Mouse (Mus musculus): ENCODE measurements around the gene Cmip. TPM values are rescaled to one million over a fixed set of nuclear protein-coding genes. Genes with fewer than 3 reads are reported as not detected.

Cmip gene
- polyA plus RNA-seq, 1 experiment = 17.3 TPM

- peaks cover 7% of the 10 kb centered on the region for H3K79me3 ChIP-seq (ENCODE audit: low read depth)
- no peak for TF ChIP-seq USF1 (IDR thresholded peaks at IDR 0.05; ENCODE audit: low read depth)
- no peak for TF ChIP-seq MYOD1 (IDR thresholded peaks at IDR 0.05; ENCODE audit: control insufficient read depth, insufficient read length, low read depth)
- no peak for TF ChIP-seq CTCF (IDR thresholded peaks at IDR 0.05; ENCODE audit: control insufficient read depth, insufficient read depth, insufficient read length)
- TF ChIP-seq MAX (IDR thresholded peaks at IDR 0.05) = no peak
- TF ChIP-seq CEBPB (IDR thresholded peaks at IDR 0.05; ENCODE audit: low read depth) = no peak
- TF ChIP-seq FOSL1 (IDR thresholded peaks at IDR 0.05; ENCODE audit: insufficient read depth, low read length, poor library complexity, severe bottlenecking) = no peak
- no peak for TF ChIP-seq MYOG (IDR thresholded peaks at IDR 0.05; ENCODE audit: control insufficient read depth, extremely low read depth, insufficient read length)
- no peaks in the 10 kb centered on the region for H3K36me3 ChIP-seq (ENCODE audit: control insufficient read depth, insufficient read depth)
- H3K27me3 ChIP-seq (ENCODE audit: control insufficient read depth, insufficient read depth, insufficient read length) = no peaks in the 10 kb centered on the region
- H3K4me3 ChIP-seq (ENCODE audit: insufficient read depth, poor library complexity, severe bottlenecking) = no peak overlapping the region
- peaks cover 43% of the 10 kb centered on the region for H3K79me2 ChIP-seq (ENCODE audit: control insufficient read depth, insufficient read depth)
- no peak overlapping the region for H3ac ChIP-seq (ENCODE audit: control insufficient read depth, insufficient read length, low read depth)
Observed at GRCm38 (mm10) chr8:117327385-117327837, 70.5 kb downstream of the Cmip start.

GRCm38 (mm10) chr8:117328758-117329157 lies 71.9 kb downstream of the Cmip start:
- H3K79me2 ChIP-seq (ENCODE audit: control insufficient read depth, insufficient read depth) = peaks cover 56% of the 10 kb centered on the region
- no peaks in the 10 kb centered on the region for H3K36me3 ChIP-seq (ENCODE audit: control insufficient read depth, insufficient read depth)
- no peak overlapping the region for H3ac ChIP-seq (ENCODE audit: control insufficient read depth, insufficient read length, low read depth)
- no peaks in the 10 kb centered on the region for H3K27me3 ChIP-seq (ENCODE audit: control insufficient read depth, insufficient read depth, insufficient read length)
- no peak overlapping the region for H3K4me3 ChIP-seq (ENCODE audit: insufficient read depth, poor library complexity, severe bottlenecking)
- TF ChIP-seq CTCF (IDR thresholded peaks at IDR 0.05; ENCODE audit: control insufficient read depth, insufficient read depth, insufficient read length) (no peak), MYOG (IDR thresholded peaks at IDR 0.05; ENCODE audit: control insufficient read depth, extremely low read depth, insufficient read length) (no peak), USF1 (IDR thresholded peaks at IDR 0.05; ENCODE audit: low read depth) (no peak), CEBPB (IDR thresholded peaks at IDR 0.05; ENCODE audit: low read depth) (peak; percentile 1)
- H3K79me3 ChIP-seq (ENCODE audit: low read depth) = peaks cover 7% of the 10 kb centered on the region

DNA sequence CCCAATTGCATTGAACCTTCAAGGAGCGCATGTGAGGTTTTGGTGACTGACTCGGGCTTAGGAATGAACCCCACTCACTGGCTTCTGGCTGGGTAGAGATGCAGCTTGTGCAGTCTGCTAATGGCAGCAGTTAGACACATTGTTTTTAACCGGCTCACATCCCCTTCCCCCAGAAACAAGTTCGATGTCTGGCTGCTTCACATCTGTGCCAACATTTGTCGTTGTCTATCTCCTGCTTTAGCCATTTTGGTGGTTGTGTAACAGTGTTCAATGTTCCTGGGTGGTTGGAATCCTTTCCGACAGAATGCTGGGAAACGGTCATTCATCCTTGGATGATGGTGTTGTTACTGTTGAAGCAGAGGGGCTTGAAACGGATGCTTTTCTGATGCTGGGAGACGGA lies 72.3 kb downstream of the Cmip start:
- Histone ChIP-seq H3K4me3 (ENCODE audit: insufficient read depth, poor library complexity, severe bottlenecking) (no peak overlapping the region), H3K27me3 (ENCODE audit: control insufficient read depth, insufficient read depth, insufficient read length) (no peaks in the 10 kb centered on the region), H3K36me3 (ENCODE audit: control insufficient read depth, insufficient read depth) (no peaks in the 10 kb centered on the region), H3K79me2 (ENCODE audit: control insufficient read depth, insufficient read depth) (peaks cover 60% of the 10 kb centered on the region), H3ac (ENCODE audit: control insufficient read depth, insufficient read length, low read depth) (no peak overlapping the region), H3K79me3 (ENCODE audit: low read depth) (peaks cover 7% of the 10 kb centered on the region)
- TF ChIP-seq FOSL1 (IDR thresholded peaks at IDR 0.05; ENCODE audit: insufficient read depth, low read length, poor library complexity, severe bottlenecking) (no peak), MYOD1 (IDR thresholded peaks at IDR 0.05; ENCODE audit: control insufficient read depth, insufficient read length, low read depth) (peak; percentile 5), CEBPB (IDR thresholded peaks at IDR 0.05; ENCODE audit: low read depth) (no peak), MYOG (IDR thresholded peaks at IDR 0.05; ENCODE audit: control insufficient read depth, extremely low read depth, insufficient read length) (no peak)

DNA sequence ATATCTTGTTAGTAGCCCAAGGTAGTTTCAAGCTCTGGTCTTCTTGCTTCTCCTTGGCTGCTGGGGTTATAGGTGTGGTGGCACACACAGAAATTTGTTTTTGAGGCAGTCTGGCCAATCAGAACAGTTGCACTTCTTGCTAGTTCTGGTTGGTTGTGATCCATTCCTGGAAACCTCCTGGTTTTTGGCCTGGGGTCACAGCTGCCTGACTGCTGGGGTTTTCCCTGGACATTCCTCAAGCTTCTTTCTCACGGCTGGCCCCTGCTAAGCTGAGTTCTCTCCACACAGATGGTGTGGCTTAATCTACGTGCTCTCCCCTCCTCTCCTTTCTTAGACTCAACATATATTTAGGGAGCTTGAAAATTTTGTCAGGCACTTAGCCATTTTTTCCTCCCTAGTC lies 73.0 kb downstream of the Cmip start:
- Histone ChIP-seq H3K27me3 (ENCODE audit: control insufficient read depth, insufficient read depth, insufficient read length) (no peaks in the 10 kb centered on the region), H3ac (ENCODE audit: control insufficient read depth, insufficient read length, low read depth) (no peak overlapping the region), H3K79me2 (ENCODE audit: control insufficient read depth, insufficient read depth) (peaks cover 64% of the 10 kb centered on the region), H3K36me3 (ENCODE audit: control insufficient read depth, insufficient read depth) (no peaks in the 10 kb centered on the region), H3K79me3 (ENCODE audit: low read depth) (peaks cover 7% of the 10 kb centered on the region), H3K4me3 (ENCODE audit: insufficient read depth, poor library complexity, severe bottlenecking) (no peak overlapping the region)
- TF ChIP-seq USF1 (IDR thresholded peaks at IDR 0.05; ENCODE audit: low read depth) (no peak), MYOD1 (IDR thresholded peaks at IDR 0.05; ENCODE audit: control insufficient read depth, insufficient read length, low read depth) (no peak), CTCF (IDR thresholded peaks at IDR 0.05; ENCODE audit: control insufficient read depth, insufficient read depth, insufficient read length) (no peak), MYOG (IDR thresholded peaks at IDR 0.05; ENCODE audit: control insufficient read depth, extremely low read depth, insufficient read length) (no peak), MAX (IDR thresholded peaks at IDR 0.05) (no peak), CEBPB (IDR thresholded peaks at IDR 0.05; ENCODE audit: low read depth) (no peak), FOSL1 (IDR thresholded peaks at IDR 0.05; ENCODE audit: insufficient read depth, low read length, poor library complexity, severe bottlenecking) (no peak)

DNA sequence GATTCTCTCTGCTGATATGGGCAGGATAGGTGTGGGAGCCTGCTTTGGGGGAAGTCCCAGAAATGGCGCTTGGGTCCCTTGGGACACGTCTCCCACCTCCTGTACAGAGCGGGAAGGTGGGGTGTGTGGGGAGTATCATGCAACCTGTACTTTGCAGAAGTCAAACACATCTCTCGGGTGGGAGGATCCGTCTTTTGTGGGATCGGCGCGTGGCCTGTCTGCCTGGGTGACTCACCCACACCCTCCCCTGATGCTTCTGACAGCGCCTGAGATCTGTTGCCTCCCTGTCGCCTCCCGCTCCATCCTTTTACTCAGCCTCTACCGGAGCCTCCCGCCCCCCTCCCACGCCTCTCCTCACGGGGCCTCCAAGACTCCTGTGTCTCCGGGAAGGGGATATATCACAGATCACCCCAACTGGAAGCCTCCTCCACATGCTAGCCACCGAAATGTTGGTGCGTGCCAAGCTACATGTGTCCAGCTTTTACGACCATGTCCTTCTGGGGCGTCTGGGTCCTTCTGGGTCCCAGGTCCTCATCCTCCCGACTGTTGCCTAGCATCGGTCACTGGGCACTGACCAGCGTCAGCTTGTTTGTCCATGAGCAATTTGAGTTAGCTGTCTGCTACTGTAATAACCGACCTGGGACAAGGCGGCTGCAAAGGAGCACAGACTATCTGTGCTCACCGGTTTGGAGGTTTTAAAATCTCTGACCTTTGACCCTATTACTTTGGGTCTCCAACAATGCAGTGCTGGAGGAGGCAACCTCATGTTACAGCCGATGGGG lies 75.6 kb downstream of the Cmip start:
- Histone ChIP-seq H3K27me3 (ENCODE audit: control insufficient read depth, insufficient read depth, insufficient read length) (no peaks in the 10 kb centered on the region), H3K4me3 (ENCODE audit: insufficient read depth, poor library complexity, severe bottlenecking) (no peak overlapping the region), H3ac (ENCODE audit: control insufficient read depth, insufficient read length, low read depth) (no peak overlapping the region), H3K36me3 (ENCODE audit: control insufficient read depth, insufficient read depth) (no peaks in the 10 kb centered on the region), H3K79me3 (ENCODE audit: low read depth) (peaks cover 11% of the 10 kb centered on the region), H3K79me2 (ENCODE audit: control insufficient read depth, insufficient read depth) (peaks cover 79% of the 10 kb centered on the region)
- no peak for TF ChIP-seq USF1 (IDR thresholded peaks at IDR 0.05; ENCODE audit: low read depth)
- no peak for TF ChIP-seq MAX (IDR thresholded peaks at IDR 0.05)
- no peak for TF ChIP-seq MYOD1 (IDR thresholded peaks at IDR 0.05; ENCODE audit: control insufficient read depth, insufficient read length, low read depth)
- no peak for TF ChIP-seq FOSL1 (IDR thresholded peaks at IDR 0.05; ENCODE audit: insufficient read depth, low read length, poor library complexity, severe bottlenecking)
- TF ChIP-seq MYOG (IDR thresholded peaks at IDR 0.05; ENCODE audit: control insufficient read depth, extremely low read depth, insufficient read length) = no peak
- no peak for TF ChIP-seq CTCF (IDR thresholded peaks at IDR 0.05; ENCODE audit: control insufficient read depth, insufficient read depth, insufficient read length)
- TF ChIP-seq CEBPB (IDR thresholded peaks at IDR 0.05; ENCODE audit: low read depth) = no peak

Data from C2C12 (cell line).